Mouse (Mus musculus): ENCODE measurements around the gene Tppp. TPM values are rescaled to one million over a fixed set of nuclear protein-coding genes. Genes with fewer than 3 reads are reported as not detected.

Gene Tppp
- polyA plus RNA-seq, 1 experiment from 2014 or later = 3.2 TPM

DNA sequence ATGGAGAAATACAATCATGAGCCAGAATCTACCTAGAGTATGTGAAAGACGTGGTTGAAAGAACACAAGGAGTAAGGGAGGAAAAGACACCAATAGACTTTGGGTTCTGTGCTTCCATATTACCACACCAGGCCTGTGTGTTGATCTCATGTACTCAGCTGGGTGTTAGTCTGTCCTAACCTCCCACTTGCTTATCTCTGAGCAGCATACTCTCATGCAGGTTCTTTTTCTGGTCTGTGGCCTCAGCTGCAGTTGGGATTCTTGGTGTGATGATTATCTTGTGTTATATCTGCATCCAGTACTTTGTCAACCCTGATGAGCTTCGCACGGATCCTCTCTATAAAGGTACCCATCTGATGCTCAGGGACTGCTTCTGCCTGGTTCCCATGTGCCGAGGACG is 32.3 kb upstream of the Tppp start:
- Histone ChIP-seq H3K9me3 (ENCODE audit: control insufficient read depth) (no peaks in the 10 kb centered on the region), H3K9ac (ENCODE audit: low read depth, low read length) (no peak overlapping the region), H3K4me2 (replicated peaks; ENCODE audit: low read depth) (no peak overlapping the region), H3K27ac (ENCODE audit: low read depth, low read length) (no peak overlapping the region), H3K27me3 (replicated peaks; ENCODE audit: control insufficient read depth, insufficient read depth, low read length) (no peaks in the 10 kb centered on the region), H3K4me1 (replicated peaks; ENCODE audit: control insufficient read depth, insufficient read depth, low read length) (no peaks in the 10 kb centered on the region), H3K4me3 (ENCODE audit: low read depth, low read length) (no peak overlapping the region), H3K36me3 (ENCODE audit: control insufficient read depth, insufficient read depth) (no peaks in the 10 kb centered on the region)
- TF ChIP-seq CTCF (IDR thresholded peaks at IDR 0.05; ENCODE audit: low read depth) = no peak
- ATAC-seq = no peak
- 87% methylated on average over 5 of the region's 5 CpGs for WGBS

DNA sequence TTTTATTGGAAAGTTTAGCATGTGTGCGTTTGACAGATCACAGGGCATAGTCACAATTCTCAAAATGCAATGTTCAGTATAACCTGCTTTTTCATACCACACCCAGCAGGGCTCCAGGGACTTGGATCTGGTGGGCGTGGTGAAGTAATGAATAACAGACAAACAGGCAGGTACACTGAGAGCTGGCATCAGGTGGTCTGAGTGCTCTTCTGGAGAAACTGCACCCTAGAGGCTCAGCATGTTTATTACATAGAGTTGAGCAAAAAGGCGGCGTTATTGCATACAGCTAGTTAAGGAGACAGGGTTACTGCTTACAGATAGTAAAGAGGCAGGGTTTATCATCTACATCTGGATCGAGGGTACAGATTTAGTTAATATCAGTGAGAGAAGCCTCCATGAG is 18.9 kb upstream of the Tppp start:
- Histone ChIP-seq H3K4me3 (ENCODE audit: low read depth, low read length) (no peak overlapping the region), H3K9me3 (ENCODE audit: control insufficient read depth) (no peaks in the 10 kb centered on the region), H3K27ac (ENCODE audit: low read depth, low read length) (no peak overlapping the region), H3K27me3 (replicated peaks; ENCODE audit: control insufficient read depth, insufficient read depth, low read length) (no peaks in the 10 kb centered on the region), H3K36me3 (ENCODE audit: control insufficient read depth, insufficient read depth) (no peaks in the 10 kb centered on the region), H3K9ac (ENCODE audit: low read depth, low read length) (no peak overlapping the region), H3K4me2 (replicated peaks; ENCODE audit: low read depth) (no peak overlapping the region), H3K4me1 (replicated peaks; ENCODE audit: control insufficient read depth, insufficient read depth, low read length) (no peaks in the 10 kb centered on the region)
- WGBS = 52% methylated on average over 5 of the region's 5 CpGs
- TF ChIP-seq CTCF (IDR thresholded peaks at IDR 0.05; ENCODE audit: low read depth) = peak; percentile 52
- peak; percentile 88 for ATAC-seq

DNA sequence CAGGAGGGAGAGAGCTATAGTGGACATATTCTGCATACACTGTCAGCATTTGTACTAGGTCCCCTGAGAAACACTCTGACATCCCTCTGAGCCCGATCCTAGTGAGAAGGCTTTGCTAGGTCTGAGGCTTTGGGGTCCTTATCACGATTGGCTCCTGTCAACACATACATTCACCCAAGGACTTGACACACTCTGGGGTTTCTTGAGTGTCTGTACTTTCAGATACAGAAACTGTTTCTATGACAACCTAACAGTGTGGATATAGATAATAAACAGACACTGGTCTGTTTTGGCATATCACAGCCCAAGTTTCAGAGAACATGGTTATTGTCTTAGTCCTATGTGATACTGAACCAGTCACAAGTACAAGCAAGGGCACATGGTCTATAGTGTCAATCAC is 18.4 kb upstream of the Tppp start:
- 0 out of 2 replicates have a peak, but pooled peaks have one; percentile 7 for ATAC-seq
- WGBS = 66% methylated on average over 2 of the region's 2 CpGs
- H3K36me3 ChIP-seq (ENCODE audit: control insufficient read depth, insufficient read depth) = no peaks in the 10 kb centered on the region
- no peak for TF ChIP-seq CTCF (IDR thresholded peaks at IDR 0.05; ENCODE audit: low read depth)
- H3K27me3 ChIP-seq (replicated peaks; ENCODE audit: control insufficient read depth, insufficient read depth, low read length) = no peaks in the 10 kb centered on the region
- no peak overlapping the region for H3K4me3 ChIP-seq (ENCODE audit: low read depth, low read length)
- H3K27ac ChIP-seq (ENCODE audit: low read depth, low read length) = no peak overlapping the region
- no peak overlapping the region for H3K4me2 ChIP-seq (replicated peaks; ENCODE audit: low read depth)
- H3K9me3 ChIP-seq (ENCODE audit: control insufficient read depth) = no peaks in the 10 kb centered on the region
- no peak overlapping the region for H3K9ac ChIP-seq (ENCODE audit: low read depth, low read length)
- no peaks in the 10 kb centered on the region for H3K4me1 ChIP-seq (replicated peaks; ENCODE audit: control insufficient read depth, insufficient read depth, low read length)

DNA sequence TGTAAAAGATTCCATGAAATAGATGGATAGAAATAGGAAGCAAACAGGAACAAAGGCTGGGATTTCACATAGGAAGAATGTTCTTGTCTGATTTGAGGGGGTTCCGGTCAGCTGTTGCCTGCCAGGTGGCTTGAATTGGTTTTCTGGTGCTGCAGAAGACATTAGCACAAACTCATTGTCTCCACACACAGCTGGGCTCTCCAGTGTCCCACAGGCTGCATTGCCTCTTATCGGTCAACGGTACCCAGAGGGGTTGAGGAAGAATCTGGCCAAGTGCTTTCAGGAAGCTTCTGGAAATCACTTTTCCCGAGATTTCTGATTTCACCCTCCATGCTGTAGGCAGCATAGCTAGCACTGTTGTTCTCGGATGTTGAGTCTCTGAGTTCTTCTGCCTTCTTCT is 17.9 kb upstream of the Tppp start:
- no peak for ATAC-seq

DNA sequence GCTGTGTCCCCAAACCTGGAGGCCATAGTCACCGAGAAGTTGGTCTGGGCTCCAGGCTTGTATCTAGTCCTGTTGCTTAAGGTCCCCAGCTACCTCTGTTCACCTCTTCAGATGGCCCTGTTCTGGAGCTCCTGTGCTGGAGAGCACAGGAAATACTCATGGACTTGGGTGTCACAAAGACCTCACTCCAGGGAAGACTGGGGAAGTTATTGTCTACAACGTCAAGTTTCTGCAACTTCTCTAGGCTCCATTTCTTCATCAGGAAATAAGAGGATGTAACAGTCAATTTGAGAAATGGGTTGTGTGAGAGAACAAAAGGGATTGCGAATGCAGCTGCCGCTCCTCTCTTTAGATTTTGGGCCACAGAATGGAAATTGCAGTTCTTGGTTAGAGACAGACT is 12.8 kb upstream of the Tppp start:
- Histone ChIP-seq H3K36me3 (ENCODE audit: control insufficient read depth, insufficient read depth) (no peaks in the 10 kb centered on the region), H3K9me3 (ENCODE audit: control insufficient read depth) (no peaks in the 10 kb centered on the region), H3K4me2 (replicated peaks; ENCODE audit: low read depth) (no peak overlapping the region), H3K27ac (ENCODE audit: low read depth, low read length) (no peak overlapping the region), H3K4me3 (ENCODE audit: low read depth, low read length) (no peak overlapping the region), H3K4me1 (replicated peaks; ENCODE audit: control insufficient read depth, insufficient read depth, low read length) (no peaks in the 10 kb centered on the region), H3K9ac (ENCODE audit: low read depth, low read length) (no peak overlapping the region), H3K27me3 (replicated peaks; ENCODE audit: control insufficient read depth, insufficient read depth, low read length) (no peaks in the 10 kb centered on the region; the same call in 1 of the 2 replicates)
- TF ChIP-seq CTCF (IDR thresholded peaks at IDR 0.05; ENCODE audit: low read depth) = no peak
- WGBS = 85% methylated on average over 4 of the region's 4 CpGs
- ATAC-seq = no peak

More for the DNA sequence above, 17.9 kb upstream of the Tppp start:
- TF ChIP-seq CTCF (IDR thresholded peaks at IDR 0.05; ENCODE audit: low read depth) = no peak
- H3K9me3 ChIP-seq (ENCODE audit: control insufficient read depth) = no peaks in the 10 kb centered on the region
- 75% methylated on average over 5 of the region's 5 CpGs for WGBS
- no peak overlapping the region for H3K9ac ChIP-seq (ENCODE audit: low read depth, low read length)
- H3K27me3 ChIP-seq (replicated peaks; ENCODE audit: control insufficient read depth, insufficient read depth, low read length) = no peaks in the 10 kb centered on the region
- H3K4me2 ChIP-seq (replicated peaks; ENCODE audit: low read depth) = no peak overlapping the region
- no peak overlapping the region for H3K4me3 ChIP-seq (ENCODE audit: low read depth, low read length)
- no peaks in the 10 kb centered on the region for H3K36me3 ChIP-seq (ENCODE audit: control insufficient read depth, insufficient read depth)
- no peaks in the 10 kb centered on the region for H3K4me1 ChIP-seq (replicated peaks; ENCODE audit: control insufficient read depth, insufficient read depth, low read length)
- H3K27ac ChIP-seq (ENCODE audit: low read depth, low read length) = no peak overlapping the region

DNA sequence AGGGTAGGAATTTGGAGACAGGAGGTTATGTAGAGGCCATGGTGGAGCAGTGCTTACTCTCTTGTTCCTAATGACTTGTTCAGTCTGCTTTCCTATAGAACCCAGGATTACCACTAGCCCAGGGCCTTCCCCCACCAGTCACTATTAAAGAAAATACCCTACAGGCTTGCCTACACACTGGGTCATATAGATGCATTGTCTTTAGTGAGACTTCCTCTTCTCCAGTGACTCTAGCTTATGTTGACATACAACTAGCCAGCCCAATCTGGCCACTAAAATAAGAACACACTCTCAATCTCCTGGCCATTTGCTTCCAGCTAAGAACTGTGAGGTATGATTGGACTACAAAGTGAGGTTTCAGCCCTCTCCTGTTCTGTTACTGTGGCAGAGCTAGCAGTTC is 8.7 kb upstream of the Tppp start:
- Histone ChIP-seq H3K9me3 (ENCODE audit: control insufficient read depth) (no peaks in the 10 kb centered on the region), H3K4me3 (ENCODE audit: low read depth, low read length) (no peak overlapping the region), H3K27ac (ENCODE audit: low read depth, low read length) (no peak overlapping the region), H3K27me3 (replicated peaks; ENCODE audit: control insufficient read depth, insufficient read depth, low read length) (peaks cover 2% of the 10 kb centered on the region), H3K9ac (ENCODE audit: low read depth, low read length) (no peak overlapping the region), H3K4me1 (replicated peaks; ENCODE audit: control insufficient read depth, insufficient read depth, low read length) (no peaks in the 10 kb centered on the region), H3K4me2 (replicated peaks; ENCODE audit: low read depth) (no peak overlapping the region), H3K36me3 (ENCODE audit: control insufficient read depth, insufficient read depth) (no peaks in the 10 kb centered on the region)
- no peak for ATAC-seq
- no peak for TF ChIP-seq CTCF (IDR thresholded peaks at IDR 0.05; ENCODE audit: low read depth)

DNA sequence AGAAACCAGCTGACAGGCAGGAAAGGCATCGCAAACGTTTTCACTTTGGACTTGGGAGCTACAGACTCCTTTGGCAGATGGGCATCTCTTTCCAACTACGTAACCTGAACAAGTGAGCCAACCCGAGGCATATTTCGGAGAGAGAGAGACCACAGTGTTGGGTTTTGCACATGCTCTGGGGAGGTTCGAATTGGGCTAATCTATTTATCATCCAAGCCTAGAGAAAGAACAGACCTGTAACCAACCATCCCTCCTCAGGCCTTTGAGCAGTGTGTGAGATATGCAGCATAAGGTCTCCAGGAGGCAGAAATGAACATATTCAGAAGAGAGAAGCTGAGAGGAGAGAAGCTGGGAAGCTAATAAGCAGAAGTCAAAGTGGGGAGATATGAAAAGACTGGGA is 8.2 kb upstream of the Tppp start:
- H3K4me3 ChIP-seq (ENCODE audit: low read depth, low read length) = no peak overlapping the region
- no peak overlapping the region for H3K4me2 ChIP-seq (replicated peaks; ENCODE audit: low read depth)
- no peak for ATAC-seq
- peaks cover 2% of the 10 kb centered on the region for H3K27me3 ChIP-seq (replicated peaks; ENCODE audit: control insufficient read depth, insufficient read depth, low read length)
- no peak overlapping the region for H3K27ac ChIP-seq (ENCODE audit: low read depth, low read length)
- no peak for TF ChIP-seq CTCF (IDR thresholded peaks at IDR 0.05; ENCODE audit: low read depth)
- WGBS = 75% methylated on average over 6 of the region's 6 CpGs
- H3K9me3 ChIP-seq (ENCODE audit: control insufficient read depth) = no peaks in the 10 kb centered on the region
- no peak overlapping the region for H3K9ac ChIP-seq (ENCODE audit: low read depth, low read length)
- H3K36me3 ChIP-seq (ENCODE audit: control insufficient read depth, insufficient read depth) = no peaks in the 10 kb centered on the region
- no peaks in the 10 kb centered on the region for H3K4me1 ChIP-seq (replicated peaks; ENCODE audit: control insufficient read depth, insufficient read depth, low read length)
